Mouse (Mus musculus): ENCODE data around the gene Hacl1.

GRCm38 (mm10) chr14:31681291-31681690 lies 40.2 kb upstream of the Hacl1 start:
- TF ChIP-seq CTCF (conservative IDR thresholded peaks at IDR 0.05; ENCODE audit: insufficient read depth, insufficient read length, low read depth, low read length) (no peak), POLR2A (IDR thresholded peaks at IDR 0.05; ENCODE audit: low read depth, low read length) (no peak)

Data from kidney, adult 2 months (tissue).